Mouse (Mus musculus): ENCODE data around the gene Rab20.

DNA sequence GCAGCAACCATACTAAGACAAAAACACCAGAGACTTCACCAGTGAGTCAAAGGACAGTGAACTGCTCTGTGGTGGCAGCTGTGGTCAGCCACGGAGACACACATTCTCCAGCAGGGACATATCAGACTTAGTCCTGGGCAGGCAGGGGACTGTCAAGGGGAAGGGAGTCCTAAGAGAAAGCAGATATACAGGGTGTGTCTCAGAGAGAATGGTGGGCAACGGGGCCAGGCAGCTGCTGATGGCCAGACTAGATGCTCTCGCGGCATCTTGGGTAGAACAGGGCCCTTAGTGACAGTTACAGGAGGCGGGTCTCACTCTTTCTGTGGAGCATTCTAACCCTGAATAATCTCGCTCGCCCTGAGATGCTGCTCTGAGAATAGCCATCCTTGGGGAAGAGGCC lies 34.3 kb downstream of the Rab20 start:
- TF ChIP-seq POLR2A (IDR thresholded peaks at IDR 0.05; ENCODE audit: extremely low read depth, insufficient read depth, low read length) (no peak), CTCF (IDR thresholded peaks at IDR 0.05; ENCODE audit: extremely low read depth, insufficient read depth, low read length) (no peak)
